Mouse (Mus musculus): ENCODE measurements around the gene Nup133. TPM values are rescaled to one million over a fixed set of nuclear protein-coding genes. Genes with fewer than 3 reads are reported as not detected.
"Not testable (repeated sequence)": the region's sequence is repeated elsewhere in the genome, so short reads cannot be mapped to it uniquely, and the experiment has no call there.

Nup133 gene
- total RNA-seq (2022), result 10 to 100 TPM; 23.7 to 29.5 (median 26.1) TPM

DNA sequence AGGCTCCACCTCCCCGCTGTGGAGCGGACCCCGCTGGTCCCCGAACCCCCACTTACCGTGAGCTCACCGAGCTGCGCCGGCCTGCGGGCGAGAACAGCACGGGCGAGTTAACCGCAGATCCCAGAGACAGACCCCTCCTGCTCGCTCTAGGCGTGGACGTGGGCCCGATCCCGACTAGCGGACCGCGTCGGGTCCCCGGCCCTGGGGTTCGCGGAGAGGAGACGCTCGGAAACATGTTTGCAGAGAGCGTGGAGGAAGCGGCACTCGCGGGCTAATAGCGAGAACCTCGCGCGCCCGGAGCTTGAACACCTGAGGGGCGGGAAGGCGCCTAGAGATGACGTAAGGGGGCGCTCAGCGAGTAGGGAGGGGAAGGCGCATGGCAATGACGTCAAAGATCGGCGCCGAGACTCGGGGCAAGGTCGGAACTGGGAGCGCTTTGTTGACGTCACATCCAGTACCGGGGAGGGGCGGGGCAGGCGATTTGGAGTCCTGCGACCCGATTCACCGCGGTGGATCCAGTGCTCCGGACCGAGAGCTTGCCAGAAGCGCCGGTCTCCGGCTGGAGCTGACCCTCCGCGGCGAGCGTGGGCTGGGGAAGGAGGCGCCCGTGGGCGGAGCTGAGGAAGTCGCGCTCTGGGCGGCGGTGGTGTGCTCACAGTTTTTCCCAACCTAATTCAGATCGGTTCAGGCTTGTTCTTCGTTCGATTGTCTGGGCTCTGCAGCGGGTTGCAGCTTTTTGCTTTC lies at the start of gene Nup133:
TSS of gene Nup133 (minus strand) at position 324 of the 744 bp plus-strand sequence.
- DNase-seq (ENCODE audit: low spot score in 2 of 2), result peak; percentile 98 to 99

DNA sequence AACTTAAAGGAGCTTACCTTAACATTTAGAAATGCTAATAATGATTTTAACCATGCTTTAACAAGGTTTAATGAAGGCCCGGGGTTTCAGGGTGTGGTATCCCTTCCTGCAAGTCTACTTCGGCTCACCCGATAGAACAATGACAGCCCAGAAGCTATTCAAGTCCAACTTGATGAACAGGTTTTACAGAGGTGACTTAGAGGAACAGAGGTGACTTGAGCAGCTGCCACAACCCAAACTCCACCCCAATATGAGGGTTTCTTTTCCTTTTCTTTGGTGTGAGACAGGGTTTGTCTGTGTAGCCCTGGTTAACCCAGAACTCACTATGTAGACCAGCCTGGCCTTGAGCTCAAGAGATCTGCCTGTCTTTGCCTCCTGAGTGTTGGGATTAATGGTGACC lies 44.9 kb upstream of the Nup133 start:
- no peak for DNase-seq (ENCODE audit: low spot score in 2 of 2)

DNA sequence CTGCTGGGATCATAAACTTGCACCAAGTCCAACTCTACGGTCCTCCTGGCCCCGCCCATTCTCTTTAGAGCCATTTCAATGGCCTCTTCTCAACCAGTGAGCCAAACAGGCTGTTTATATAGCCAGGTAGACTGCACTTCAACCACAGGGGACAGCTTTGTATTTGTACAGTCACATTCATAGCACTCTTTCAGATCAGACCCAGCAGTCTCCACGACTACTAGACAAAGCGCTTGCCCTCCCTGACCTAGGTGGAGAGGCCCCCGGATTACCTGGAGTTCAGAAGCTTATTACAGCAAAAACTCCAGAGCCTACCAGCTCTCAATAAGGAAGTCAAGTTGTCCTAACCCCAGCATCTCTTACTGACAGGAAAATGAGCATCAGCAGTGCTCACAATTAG lies 44.5 kb upstream of the Nup133 start:
- no peak for DNase-seq (ENCODE audit: low spot score in 2 of 2)

DNA sequence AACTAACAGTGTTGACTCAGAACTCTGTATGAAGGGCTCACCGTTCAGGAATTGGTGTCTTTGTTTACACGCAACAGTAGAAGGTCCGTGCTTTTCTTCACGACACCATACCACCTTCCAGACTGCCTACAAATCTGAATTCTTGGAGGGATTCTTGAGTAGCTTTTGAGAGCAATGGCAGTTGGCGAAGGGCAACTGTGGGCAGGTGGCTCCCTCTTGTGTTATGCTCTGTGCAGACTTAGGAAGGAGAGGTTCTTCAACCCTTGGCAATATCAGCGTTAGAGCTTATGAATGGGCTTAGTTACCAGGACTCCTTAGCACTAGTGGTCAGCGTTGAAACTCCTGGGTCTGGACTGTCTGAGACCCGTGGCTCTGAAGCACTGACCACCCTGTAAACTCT lies 43.5 kb upstream of the Nup133 start:
- no peak for DNase-seq (ENCODE audit: low spot score in 2 of 2)

GRCm38 (mm10) chr8:123990277-123991049 lies 41.4 kb upstream of the Nup133 start:
- no peak for DNase-seq (ENCODE audit: low spot score in 2 of 2)

GRCm38 (mm10) chr8:123989128-123989527 lies 40.1 kb upstream of the Nup133 start:
- DNase-seq (ENCODE audit: low spot score in 2 of 2), result no peak

DNA sequence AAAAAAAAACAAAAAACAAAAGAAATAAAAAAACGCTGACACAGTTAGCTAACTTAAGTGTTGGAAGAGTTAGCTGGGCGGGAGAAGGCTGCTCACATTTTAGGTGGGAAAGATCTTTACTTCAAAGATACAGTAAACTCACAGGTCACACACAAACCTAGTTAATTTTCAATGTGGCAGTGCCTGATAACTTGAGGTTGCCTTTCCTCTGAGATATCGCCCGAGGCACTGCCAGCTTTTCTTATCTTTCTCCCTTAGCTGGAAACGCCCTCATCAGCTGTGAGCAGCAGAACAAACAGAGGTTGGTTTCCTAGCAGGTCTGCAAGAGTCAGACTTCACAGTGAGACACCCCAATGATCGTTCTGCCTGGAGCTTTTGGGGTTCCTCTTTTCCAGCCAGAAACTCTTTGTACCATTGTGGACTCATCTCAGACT lies 39.6 kb upstream of the Nup133 start:
- no peak for DNase-seq (ENCODE audit: low spot score in 2 of 2)

- DNase-seq (ENCODE audit: low spot score in 2 of 2), result peak; percentile 78
Observed at GRCm38 (mm10) chr8:123982826-123983400, 33.8 kb upstream of the Nup133 start, which contains the start of gene Abcb10. Gene Abcb10 (minus strand): TSS chr8:123983122.

DNA sequence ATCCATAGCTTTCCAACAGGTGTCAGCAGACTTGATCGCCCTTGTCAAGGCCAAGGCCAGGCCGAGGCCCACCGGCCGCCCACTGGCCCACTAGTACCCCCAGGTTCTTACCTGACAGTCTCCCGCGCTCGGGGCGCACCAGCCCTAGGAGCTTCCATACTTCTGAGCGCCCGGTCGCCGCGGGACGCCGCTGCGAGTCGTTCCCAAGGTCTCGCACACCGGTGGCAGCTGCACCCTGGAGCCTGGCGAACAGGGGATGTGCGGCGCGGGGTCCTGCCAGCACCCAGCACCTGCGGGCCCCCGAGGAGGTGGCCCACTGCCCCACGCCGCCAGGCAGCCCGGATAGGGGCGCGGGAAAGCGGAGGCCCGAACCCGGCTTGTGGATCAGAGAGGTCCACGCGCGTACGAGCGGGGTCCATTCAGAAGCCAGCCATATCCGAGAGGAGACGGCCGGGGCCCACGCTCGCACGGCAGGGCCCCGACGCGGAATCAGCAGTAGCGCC lies 33.3 kb upstream of the Nup133 start:
- peak in 1 of 2 experiments; percentile 32 for DNase-seq (ENCODE audit: low spot score in 2 of 2)

- peak; percentile 9 to 35 for DNase-seq (ENCODE audit: low spot score in 2 of 2)
Observed at GRCm38 (mm10) chr8:123981674-123982073, 32.6 kb upstream of the Nup133 start.

DNA sequence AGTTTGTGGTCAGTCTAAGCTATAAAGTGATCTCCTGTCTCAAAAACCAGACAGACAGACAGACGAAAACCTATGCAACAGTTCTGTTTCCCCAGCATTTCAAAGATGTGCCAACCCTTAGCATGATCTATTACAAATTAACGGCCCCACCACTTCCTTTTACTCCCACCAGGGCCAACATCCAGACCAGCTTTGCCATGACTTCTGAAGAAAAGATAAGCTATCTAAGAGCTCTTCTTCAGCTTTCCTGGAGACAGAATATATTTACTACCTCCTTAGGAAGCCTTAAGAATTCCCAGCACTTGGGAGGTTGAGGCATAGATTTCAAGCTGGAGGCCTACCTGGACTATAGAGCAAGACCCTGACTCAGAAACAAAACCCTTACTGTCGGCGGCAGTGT lies 31.2 kb upstream of the Nup133 start:
- no peak for DNase-seq (ENCODE audit: low spot score in 2 of 2)

- no peak for DNase-seq (ENCODE audit: low spot score in 2 of 2)
Observed at GRCm38 (mm10) chr8:123978926-123979325, 29.9 kb upstream of the Nup133 start.

DNA sequence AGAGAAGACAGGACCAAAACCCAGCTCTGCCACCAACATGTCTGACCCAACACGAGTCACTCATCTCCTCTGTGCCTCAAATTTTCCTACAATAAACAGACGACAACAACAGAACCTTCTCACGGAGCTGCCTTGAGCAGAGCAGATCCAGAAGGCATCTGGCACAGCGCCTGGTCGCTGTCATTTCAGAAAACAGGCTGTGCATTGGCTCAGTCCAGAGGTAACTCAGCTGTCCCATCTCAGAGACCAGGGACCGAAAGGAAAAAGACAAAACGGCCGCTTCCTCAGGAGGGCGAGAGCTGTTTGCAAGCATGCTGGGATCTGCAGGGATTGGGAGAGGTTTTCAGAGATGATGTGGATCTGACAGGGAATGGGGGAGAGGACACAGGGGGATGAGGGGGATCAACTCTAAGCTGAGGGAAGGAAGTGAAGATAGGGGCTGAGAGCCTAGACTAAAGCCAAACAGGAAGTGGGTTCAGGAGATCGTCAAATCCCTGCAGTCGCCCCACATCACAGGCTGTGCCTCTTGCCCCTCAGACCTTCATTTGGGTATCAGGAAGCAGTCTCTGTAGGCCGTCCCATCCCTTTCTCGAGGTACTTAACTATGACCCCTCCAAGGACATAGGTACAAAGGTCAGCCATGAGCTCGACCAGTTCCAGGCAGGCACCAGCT lies 29.2 kb upstream of the Nup133 start:
- no peak for DNase-seq (ENCODE audit: low spot score in 2 of 2)

- DNase-seq (ENCODE audit: low spot score in 2 of 2), result no peak
Observed at GRCm38 (mm10) chr8:123977499-123977898, 28.4 kb upstream of the Nup133 start.

- DNase-seq (ENCODE audit: low spot score in 2 of 2), result no peak
Observed at GRCm38 (mm10) chr8:123973495-123973894, 24.4 kb upstream of the Nup133 start.

- DNase-seq (ENCODE audit: low spot score in 2 of 2), result no peak
Observed at GRCm38 (mm10) chr8:123966896-123967295, 17.8 kb upstream of the Nup133 start.

DNA sequence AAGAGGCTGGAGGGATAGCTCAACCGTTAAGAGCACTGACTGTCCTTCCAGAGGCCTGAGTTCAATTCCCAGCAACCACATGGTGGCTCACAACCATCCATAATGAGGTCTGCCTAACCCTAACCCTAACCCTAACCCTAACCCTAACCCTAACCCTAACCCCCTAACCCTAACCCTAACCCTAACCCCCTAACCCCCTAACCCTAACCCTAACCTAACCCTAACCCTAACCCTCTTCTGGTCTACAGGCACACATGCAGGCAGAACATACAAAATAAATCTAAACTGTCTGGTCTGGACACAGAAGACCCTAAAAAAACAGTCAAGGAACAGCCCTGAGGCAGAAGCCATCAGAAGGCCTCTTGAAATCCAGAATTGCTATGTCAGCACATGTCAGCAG lies 12.3 kb upstream of the Nup133 start:
- no peak for DNase-seq (ENCODE audit: low spot score in 2 of 2)

- not testable (repeated sequence) for DNase-seq (ENCODE audit: low spot score in 2 of 2)
Observed at GRCm38 (mm10) chr8:123960556-123960955, 11.5 kb upstream of the Nup133 start.

DNA sequence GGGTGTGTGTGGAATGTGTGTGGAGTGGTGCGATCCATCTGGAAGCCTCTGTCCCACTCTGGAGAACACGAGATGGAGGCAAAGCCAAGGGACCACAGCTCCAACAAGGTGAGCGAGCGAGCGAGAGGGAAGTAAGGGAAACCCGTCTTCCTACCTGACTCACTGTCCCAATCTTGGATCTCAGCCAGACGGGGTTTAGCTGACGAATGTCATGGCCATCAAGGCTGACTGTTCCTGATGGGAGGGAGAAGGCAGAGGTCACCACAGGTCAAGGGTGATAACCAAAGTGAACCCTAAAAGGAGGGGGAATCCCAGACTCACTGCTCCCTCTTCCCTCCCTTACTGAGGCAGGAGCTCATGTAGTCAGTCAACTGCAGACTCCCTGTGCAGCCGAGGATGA lies 11.0 kb upstream of the Nup133 start:
- DNase-seq (ENCODE audit: low spot score in 2 of 2), result no peak

DNA sequence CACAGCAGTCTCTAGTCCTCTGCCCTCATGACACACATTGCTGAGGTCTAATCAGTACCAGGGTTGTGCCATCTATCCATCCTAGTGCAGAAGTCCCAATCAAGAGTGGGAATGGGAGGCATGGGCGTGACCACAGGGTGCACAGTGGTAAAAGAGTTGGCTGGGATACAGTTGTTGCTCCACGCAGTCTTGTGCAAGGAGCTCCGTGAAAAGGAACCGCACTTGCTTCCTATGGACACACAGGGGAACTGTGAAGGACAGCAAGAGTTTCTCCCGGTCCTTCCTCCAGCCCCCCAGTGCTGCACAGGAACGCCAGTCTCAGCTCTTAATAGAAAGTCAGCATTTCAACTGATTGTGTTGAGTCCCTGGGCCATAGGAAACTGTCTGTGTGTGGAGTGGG lies 10.4 kb upstream of the Nup133 start:
- DNase-seq (ENCODE audit: low spot score in 2 of 2), result no peak

DNA sequence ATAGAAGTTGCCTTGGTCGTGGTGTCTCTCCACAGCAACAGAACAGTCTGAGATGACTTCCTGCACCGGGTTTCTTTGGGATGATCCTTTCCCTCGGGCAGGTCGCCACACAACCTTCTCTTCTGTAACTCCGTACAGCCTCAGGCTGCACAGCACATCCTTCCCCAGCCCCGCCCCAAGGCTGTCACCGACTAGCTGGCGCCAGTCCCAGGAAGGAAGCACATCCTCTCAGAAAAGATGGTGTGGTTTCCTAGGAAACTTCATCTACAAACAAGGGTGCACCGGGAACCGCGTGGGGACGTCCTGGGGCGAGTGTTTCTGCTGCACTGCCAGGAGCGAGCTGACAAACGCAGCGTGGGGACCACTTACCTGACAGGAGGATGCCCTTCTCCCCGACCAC lies 9.1 kb upstream of the Nup133 start:
- DNase-seq (ENCODE audit: low spot score in 2 of 2), result peak in 1 of 2 experiments; percentile 36

Measured in left cerebral cortex, adult 8-10 months (tissue).